Mouse (Mus musculus): ENCODE results near the gene Usp47.

DNA sequence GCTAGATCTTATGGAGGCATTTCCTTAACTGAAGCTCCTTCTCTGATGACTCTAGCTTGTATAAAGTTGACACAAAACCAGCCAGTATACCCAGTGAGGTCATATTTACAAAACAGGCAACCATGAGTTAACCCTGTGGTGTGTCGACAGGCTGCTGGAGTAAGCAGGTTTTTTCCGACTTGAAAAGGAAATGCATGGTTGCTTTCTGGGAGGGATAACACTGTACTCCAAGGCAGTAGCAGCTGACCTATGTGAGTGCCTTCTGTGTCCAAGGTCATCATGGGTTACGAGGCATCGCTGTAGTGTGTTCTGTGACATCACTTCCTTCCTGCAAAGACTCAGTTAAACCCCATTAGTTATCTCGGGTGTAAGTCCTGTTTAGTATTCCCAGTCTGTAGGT is 79.6 kb downstream of the Usp47 start:
- no peak for TF ChIP-seq CTCF (IDR thresholded peaks at IDR 0.05; ENCODE audit: control insufficient read depth, insufficient read depth, insufficient read length)
- TF ChIP-seq MYOG (IDR thresholded peaks at IDR 0.05; ENCODE audit: control insufficient read depth, extremely low read depth, insufficient read length): no peak
- TF ChIP-seq FOSL1 (IDR thresholded peaks at IDR 0.05; ENCODE audit: insufficient read depth, low read length, poor library complexity, severe bottlenecking): no peak
- TF ChIP-seq CEBPB (IDR thresholded peaks at IDR 0.05; ENCODE audit: low read depth): no peak
- no peak for TF ChIP-seq MAX (IDR thresholded peaks at IDR 0.05)
- TF ChIP-seq MYOD1 (IDR thresholded peaks at IDR 0.05; ENCODE audit: control insufficient read depth, insufficient read length, low read depth): no peak
- no peak for TF ChIP-seq USF1 (IDR thresholded peaks at IDR 0.05; ENCODE audit: low read depth)

Data from C2C12 (cell line).